Mouse (Mus musculus) splenic B cell, adult 2 months (primary cell): ENCODE measurements around the gene Ryr3.

Experiments used
- DNase-seq: peaks from one replicate; pipeline ENCODE4 v3.0.0-alpha.2; 2011; ENCODE audit warnings: low read depth, low spot score
- H3K27me3 ChIP-seq: 2 replicates; pipeline ENCODE4 v1.6.1; 2012; ENCODE audit warnings: mild to moderate bottlenecking, low read length, moderate library complexity, mixed read lengths; ENCODE audit not compliant: control insufficient read depth, poor library complexity, insufficient read depth, severe bottlenecking
- H3K36me3 ChIP-seq: 2 replicates; pipeline ENCODE4 v1.6.1; 2012; ENCODE audit warnings: mild to moderate bottlenecking, low read length, moderate library complexity, mixed read lengths; ENCODE audit not compliant: control insufficient read depth, poor library complexity, insufficient read depth, severe bottlenecking

Ryr3 gene

DNA sequence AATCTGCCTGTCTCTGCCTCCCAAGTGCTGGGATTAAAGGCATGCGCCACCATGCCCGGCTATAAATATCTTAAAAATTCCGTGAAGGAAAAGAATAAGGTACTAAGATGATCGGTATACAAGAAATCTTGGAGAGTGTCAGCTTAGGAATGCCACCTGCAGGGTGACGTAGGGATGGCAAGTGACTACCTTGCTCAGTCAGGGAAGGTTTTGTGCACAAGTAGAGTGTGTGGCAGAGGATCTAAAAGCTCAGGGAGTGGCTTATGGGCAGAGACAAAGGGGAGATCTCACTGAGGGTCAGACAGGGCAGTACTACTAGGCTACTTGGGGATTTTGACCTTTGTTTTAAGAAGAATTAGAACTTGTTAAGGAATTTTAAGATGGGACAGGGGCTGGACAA lies 457.2 kb downstream of the Ryr3 start:
- DNase-seq: no peak
- H3K36me3 ChIP-seq: no peaks in the 10 kb centered on the region
- H3K27me3 ChIP-seq: no peaks in the 10 kb centered on the region; the same call in 1 of the 2 replicates

DNA sequence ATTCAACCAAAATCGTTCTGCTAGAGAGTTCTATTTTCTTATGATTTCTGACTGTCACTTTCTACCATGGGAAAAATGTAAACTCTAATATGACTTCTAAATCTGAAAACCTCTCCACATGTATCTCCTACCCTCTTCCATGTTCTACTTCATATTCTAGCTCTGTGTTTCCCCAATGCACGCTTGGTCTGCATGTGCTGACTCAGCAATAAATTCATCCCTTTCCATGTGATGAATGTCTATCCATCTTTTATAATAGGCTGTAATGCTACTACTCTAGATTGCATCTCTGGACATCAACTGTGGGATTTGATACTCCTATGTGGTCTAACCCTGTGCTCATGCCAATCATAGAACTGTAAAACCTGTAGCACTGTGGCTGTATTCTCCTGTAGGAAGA lies 458.2 kb downstream of the Ryr3 start:
- Histone ChIP-seq H3K36me3 (no peaks in the 10 kb centered on the region), H3K27me3 (no peaks in the 10 kb centered on the region; the same call in 1 of the 2 replicates)
- DNase-seq: no peak

GRCm38 (mm10) chr2:112753316-112753715 lies 463.6 kb downstream of the Ryr3 start:
- no peak for DNase-seq
- Histone ChIP-seq H3K27me3 (no peaks in the 10 kb centered on the region; the same call in 1 of the 2 replicates), H3K36me3 (no peaks in the 10 kb centered on the region)

GRCm38 (mm10) chr2:112751416-112751815 lies 465.5 kb downstream of the Ryr3 start:
- no peaks in the 10 kb centered on the region for H3K36me3 ChIP-seq
- no peaks in the 10 kb centered on the region; the same call in 1 of the 2 replicates for H3K27me3 ChIP-seq
- no peak for DNase-seq

- no peaks in the 10 kb centered on the region for H3K36me3 ChIP-seq
- no peaks in the 10 kb centered on the region for H3K27me3 ChIP-seq
Observed at GRCm38 (mm10) chr2:112748532-112748931, 468.4 kb downstream of the Ryr3 start.

GRCm38 (mm10) chr2:112732942-112733341 lies 484.0 kb downstream of the Ryr3 start:
- H3K36me3 ChIP-seq: no peaks in the 10 kb centered on the region
- H3K27me3 ChIP-seq: no peaks in the 10 kb centered on the region
- no peak for DNase-seq

More at GRCm38 (mm10) chr2:112748532-112748931, 468.4 kb downstream of the Ryr3 start:
- DNase-seq: no peak

GRCm38 (mm10) chr2:112727842-112728241 lies 489.1 kb downstream of the Ryr3 start:
- Histone ChIP-seq H3K36me3 (no peaks in the 10 kb centered on the region), H3K27me3 (no peaks in the 10 kb centered on the region)
- no peak for DNase-seq

DNA sequence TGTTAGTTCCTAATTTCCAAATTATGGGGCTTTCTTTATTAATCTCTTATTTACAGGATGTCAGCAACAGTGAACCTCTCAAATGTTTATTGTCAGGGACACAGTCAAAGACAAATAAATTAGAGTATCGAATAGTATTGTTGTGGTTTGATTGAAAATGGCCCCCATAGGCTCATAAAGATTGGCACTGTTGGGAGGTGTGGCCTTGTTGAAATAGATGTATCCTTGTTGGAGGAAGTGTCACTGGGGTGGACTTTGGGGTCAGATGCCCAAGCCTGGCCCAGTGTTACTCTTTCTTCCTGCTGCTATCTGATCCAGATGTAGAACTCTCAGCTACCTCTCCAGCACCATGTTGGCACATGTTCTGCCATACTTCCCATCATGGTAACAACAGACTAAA lies 495.7 kb downstream of the Ryr3 start:
- H3K27me3 ChIP-seq: peaks cover 2% of the 10 kb centered on the region; the same call in 1 of the 2 replicates
- no peak for DNase-seq
- no peaks in the 10 kb centered on the region for H3K36me3 ChIP-seq

DNA sequence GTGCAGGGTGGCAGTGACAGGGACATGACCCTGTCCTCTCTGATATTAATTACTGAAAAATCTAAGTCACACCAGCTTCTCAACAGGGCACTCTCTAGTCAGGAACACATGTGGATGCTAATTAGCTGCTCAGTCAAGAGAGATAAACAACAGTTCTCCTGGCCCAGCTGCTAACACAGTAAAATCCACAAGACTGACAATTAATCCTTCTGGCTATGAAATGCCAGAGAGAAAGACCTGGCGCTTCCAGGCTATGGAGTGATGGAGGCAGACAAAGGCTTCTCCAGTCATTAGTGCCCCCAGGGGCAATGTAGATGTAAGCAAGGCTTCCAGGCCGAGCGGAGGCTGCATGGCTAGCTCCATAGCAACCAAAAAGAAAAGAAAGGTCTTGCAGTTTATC lies 496.2 kb downstream of the Ryr3 start:
- H3K27me3 ChIP-seq: peaks cover 2% of the 10 kb centered on the region; the same call in 1 of the 2 replicates
- DNase-seq: no peak
- no peaks in the 10 kb centered on the region for H3K36me3 ChIP-seq

GRCm38 (mm10) chr2:112714648-112715047 lies 502.2 kb downstream of the Ryr3 start:
- no peak for DNase-seq
- Histone ChIP-seq H3K27me3 (no peaks in the 10 kb centered on the region), H3K36me3 (no peaks in the 10 kb centered on the region)

GRCm38 (mm10) chr2:112681817-112682216 lies 535.1 kb downstream of the Ryr3 start:
- no peaks in the 10 kb centered on the region for H3K36me3 ChIP-seq
- DNase-seq: no peak
- H3K27me3 ChIP-seq: no peaks in the 10 kb centered on the region

DNA sequence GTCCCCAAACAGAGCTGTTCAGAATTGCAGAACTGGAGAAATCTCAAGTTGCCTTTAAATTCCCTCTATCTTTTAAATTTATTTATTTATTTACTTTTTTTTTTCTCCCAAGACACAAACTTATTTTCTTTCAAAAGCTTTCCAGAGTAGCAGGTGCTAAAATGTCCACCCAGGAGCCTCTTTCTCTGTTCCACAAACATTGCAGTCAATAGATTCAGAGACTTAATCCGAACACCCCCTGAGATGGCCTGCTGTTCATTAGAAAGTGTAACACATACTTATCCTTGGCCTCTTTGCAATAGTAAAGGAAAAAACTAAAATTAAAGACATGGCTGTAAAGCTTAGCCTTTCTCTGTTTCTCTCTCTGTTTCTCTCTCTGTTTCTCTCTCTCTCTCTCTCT lies 539.6 kb downstream of the Ryr3 start:
- DNase-seq: no peak
- no peaks in the 10 kb centered on the region for H3K27me3 ChIP-seq

GRCm38 (mm10) chr2:112676721-112677120 lies 540.2 kb downstream of the Ryr3 start:
- DNase-seq: no peak
- no peaks in the 10 kb centered on the region for H3K27me3 ChIP-seq
- no peaks in the 10 kb centered on the region for H3K36me3 ChIP-seq

More for the DNA sequence above, 539.6 kb downstream of the Ryr3 start:
- H3K36me3 ChIP-seq: no peaks in the 10 kb centered on the region

GRCm38 (mm10) chr2:112676175-112676574 lies 540.7 kb downstream of the Ryr3 start:
- no peak for DNase-seq
- H3K27me3 ChIP-seq: no peaks in the 10 kb centered on the region
- H3K36me3 ChIP-seq: no peaks in the 10 kb centered on the region

- DNase-seq: no peak
- no peaks in the 10 kb centered on the region for H3K27me3 ChIP-seq
- no peaks in the 10 kb centered on the region for H3K36me3 ChIP-seq
Observed at GRCm38 (mm10) chr2:112669461-112669860, 547.4 kb downstream of the Ryr3 start.

DNA sequence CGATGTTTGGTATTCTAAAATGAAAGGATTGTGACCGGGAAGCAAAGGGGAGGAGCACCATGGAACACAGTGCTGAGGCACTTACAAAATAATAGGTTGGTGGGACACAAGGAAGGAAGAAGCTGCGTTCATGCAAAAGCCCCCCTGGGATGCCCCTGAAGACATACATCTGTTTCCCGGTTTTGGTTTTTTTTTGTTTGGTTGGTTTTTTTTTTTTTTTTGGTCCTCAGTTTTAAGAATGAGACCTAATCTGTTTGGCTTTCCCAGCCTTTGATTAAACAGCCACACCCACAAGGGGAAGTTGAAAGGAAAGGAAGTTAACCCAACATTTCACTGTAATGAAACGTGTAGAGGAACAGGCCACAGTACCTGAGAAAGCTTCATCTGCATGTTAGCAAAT lies 560.8 kb downstream of the Ryr3 start:
- no peak for DNase-seq

More for the DNA sequence above, 560.8 kb downstream of the Ryr3 start:
- Histone ChIP-seq H3K36me3 (no peaks in the 10 kb centered on the region), H3K27me3 (no peaks in the 10 kb centered on the region)
